Mouse (Mus musculus): ENCODE measurements around the gene Cdc5l.
A peak's percentile ranks its signal among the peaks of the same experiment; 100 is the strongest.
"Not testable (repeated sequence)": the region's sequence is repeated elsewhere in the genome, so short reads cannot be mapped to it uniquely, and the experiment has no call there.

Cdc5l gene

DNA sequence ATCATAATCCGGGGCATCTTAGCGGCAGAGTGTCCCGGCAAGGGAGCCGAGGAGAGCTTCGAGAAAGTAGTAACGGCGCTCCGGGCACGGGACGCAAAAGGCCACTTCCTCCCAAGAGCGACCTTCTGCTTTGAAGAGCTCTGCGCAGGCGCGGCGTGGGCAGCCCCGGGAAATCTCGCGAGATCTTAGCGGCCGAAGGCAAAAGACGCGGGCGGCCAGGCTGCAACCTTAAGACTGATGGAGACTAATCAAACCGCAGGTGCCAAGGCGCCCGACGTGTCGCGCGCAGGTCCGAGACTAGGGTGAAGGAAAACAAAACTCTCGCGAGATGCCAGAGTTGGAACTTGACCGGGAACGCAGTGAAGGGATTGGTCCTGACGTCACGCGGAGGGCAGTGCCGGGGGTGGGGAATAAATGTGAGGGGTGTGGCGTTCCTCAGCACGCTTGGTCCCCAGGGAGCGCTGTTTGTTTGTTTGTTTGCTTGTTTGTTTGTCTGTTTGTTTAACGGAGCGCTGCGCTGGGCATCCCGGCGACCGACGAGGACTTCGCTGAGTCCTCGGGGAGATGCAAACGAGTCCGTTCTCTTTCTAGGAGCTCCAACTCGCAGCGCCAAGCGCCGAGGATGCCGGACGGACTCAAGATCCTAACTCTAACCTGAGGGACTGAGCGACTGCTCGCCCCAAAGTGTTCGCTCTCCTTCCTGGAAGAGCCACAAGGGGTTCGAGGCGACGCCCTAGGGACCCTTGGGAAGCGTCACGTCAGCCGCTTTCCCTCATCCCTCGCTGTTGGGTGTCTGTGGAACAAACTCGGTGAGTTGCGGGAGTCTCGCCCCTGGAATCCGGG is at the start of gene Cdc5l:
TSS of gene Cdc5l (minus strand) at position 319 of the 843 bp plus-strand sequence.
- DNase-seq (ENCODE audit: low read depth) = peak; percentile 98

- peak; percentile 44 for DNase-seq (ENCODE audit: low read depth)
Observed at GRCm38 (mm10) chr17:45480429-45480828, 46.9 kb upstream of the Cdc5l start.

DNA sequence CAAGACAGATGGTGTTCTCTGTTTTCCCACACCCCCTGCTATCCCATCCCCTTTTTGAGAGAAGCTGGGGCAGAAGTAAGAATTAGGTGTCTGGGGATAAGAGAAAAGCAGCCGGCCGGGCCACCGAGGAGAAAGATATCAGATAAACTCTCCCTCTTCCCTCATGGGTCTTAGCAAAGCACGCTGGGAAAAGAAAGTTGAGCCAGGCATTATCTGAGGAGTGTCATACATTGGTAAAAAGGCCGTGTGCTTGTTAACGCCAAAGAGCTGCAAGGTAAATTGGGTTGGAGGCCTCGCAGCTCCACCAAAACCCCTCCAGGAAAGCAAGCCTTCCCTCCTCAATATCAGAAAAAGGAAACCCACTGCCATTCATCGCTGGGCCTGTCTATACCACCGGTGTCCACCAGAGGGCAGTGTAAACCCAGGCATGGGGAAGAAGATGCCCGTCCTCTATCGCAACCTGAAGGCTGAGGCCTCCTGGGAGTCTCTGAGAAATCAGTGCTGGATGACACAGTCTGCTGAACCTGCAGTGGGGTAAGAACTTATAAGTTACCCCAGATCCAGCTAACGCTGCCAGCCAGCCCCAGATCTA is 44.8 kb upstream of the Cdc5l start:
- DNase-seq (ENCODE audit: low read depth) = peak; percentile 90

DNA sequence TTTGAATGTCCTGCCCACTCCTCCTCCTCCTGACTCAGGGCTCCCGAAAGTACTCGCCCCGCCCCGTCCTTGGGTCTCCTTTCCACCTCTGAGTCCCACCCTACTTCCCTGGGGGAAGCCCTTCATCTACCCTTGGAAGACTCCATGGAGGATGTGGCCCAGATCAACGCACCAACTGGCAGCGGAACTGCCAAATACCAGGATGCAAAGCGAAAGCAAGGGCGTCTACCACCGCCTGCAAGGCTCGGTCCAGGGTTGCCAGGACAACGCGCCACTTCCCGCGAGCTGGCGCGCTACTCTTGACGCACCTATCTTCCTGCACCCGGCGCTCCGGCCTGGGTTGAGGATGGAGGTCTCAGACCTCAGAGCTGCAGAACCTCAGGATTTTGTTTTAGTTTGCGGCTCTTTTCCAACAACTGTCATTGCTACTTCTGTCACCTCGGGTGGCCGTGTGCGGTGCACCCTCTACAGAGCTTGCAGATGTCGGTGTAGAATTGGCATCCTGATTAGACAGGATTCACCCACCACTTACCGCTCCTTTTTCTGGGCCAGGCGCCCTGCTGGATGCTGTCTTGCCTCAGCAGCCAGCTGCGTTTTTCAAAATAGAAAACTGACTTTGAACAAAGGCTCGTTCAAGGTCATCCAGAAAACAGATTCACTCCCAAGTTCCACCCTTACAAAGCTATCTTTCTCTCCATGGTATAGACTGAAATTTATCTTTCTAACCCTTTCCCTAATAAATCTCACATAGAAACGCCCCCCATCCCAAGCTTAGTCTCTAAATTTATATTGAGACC is 41.3 kb upstream of the Cdc5l start, which contains the start of gene Spats1:
TSS of gene Spats1 (minus strand) at position 747 of the 797 bp plus-strand sequence.
- DNase-seq (ENCODE audit: low read depth) = peak; percentile 72

DNA sequence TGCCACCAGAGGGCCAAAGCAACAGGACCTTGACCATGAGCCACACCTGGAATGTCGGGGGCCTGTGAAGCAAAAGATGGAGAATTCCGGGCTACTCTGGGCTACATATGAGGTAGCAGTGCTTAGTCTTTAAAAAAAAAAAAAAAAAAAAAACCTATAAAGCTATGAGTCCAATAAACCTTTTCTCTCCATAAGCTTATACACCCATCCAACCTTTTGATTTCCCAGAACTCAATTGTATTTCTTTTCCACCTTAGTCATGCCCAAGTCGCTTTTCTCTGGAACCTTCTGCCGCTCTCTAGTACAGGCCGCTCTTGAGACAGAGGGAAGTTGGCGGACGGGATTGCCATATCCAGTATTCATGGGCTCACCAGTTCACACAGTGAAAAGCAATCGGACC is 40.6 kb upstream of the Cdc5l start:
- no peak for DNase-seq (ENCODE audit: low read depth)

- DNase-seq (ENCODE audit: low read depth) = no peak
Observed at GRCm38 (mm10) chr17:45473667-45474066, 40.1 kb upstream of the Cdc5l start.

DNA sequence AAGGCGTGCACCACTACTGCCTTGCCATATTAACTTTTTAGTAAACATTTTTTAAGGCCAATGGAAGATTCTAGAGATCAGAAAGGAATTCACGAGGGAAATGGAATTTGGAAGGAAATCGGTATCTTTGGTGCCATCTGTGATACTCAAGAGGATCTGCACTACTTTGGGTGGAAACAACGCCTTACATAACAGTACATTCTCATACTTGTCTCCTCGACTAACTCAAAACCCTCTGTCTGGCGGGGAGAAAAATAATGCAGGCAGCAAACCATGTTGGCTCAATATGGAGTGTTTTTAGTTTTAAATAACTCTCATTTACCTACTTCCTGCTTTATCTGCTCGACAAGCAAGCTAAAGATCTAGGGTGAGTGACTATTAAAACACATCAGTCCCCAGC is 37.2 kb upstream of the Cdc5l start:
- DNase-seq (ENCODE audit: low read depth) = no peak

GRCm38 (mm10) chr17:45468302-45468701 is 34.8 kb upstream of the Cdc5l start:
- DNase-seq (ENCODE audit: low read depth) = no peak

DNA sequence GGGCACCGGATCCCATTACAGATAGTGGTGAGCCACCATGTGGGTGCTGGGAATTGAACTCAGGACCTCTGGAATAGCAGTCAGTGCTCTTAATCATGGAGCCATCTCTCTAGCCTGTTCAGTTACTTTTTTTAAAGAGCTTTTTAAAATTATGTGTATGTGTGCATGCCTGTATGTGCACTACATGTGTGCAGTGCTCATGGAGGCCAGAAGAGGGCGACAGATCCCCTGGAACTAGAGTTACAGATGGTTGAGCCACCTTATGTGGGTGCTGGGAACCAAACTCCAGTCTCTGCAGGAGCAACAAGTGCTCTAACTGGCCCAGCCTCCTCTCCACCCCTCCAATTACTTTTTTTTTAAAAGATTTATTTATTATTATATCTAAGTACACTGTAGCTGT is 33.2 kb upstream of the Cdc5l start:
- DNase-seq (ENCODE audit: low read depth) = no peak

- no peak for DNase-seq (ENCODE audit: low read depth)
Observed at GRCm38 (mm10) chr17:45464255-45464654, 30.7 kb upstream of the Cdc5l start.

DNA sequence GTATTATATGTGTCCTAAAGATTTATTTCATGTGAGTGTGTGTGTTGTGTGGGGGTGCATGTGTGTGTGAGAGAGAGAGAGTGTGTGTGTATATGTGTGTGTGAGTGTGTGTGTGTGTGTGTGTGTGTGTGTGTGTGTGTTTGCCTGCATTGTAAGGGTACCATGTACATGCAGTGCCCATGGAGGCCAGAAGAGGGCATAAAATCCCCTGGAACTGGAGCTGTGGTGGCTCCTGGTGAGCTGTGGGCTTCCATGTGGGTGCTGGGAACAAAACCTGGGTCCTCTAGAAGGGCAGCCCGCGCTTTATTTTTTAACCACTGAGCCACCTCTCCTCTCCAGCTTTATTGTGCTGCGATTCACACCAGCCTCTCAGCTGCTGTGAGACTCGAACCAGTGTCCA is 29.0 kb upstream of the Cdc5l start:
- DNase-seq (ENCODE audit: low read depth) = no peak

DNA sequence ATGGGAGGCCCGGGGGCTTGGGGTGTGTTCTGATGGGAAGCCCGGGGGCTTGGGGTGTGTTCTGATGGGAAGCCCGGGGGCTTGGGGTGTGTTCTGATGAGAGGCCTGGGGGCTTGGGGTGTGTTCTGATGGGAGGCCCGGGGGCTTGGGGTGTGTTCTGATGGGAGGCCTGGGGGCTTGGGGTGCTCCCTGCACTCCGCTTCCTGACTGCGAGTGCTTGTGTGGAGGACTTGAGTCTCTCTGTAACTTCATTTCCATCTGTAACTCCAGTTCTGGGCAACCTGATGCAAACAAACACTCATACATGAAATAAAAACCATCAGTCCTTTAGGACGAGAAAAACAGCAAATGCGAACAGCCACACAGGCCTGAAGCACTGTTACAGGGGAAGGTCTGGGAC is 25.5 kb upstream of the Cdc5l start:
- no peak for DNase-seq (ENCODE audit: low read depth)

- DNase-seq (ENCODE audit: low read depth) = no peak
Observed at GRCm38 (mm10) chr17:45458516-45458915, 25.0 kb upstream of the Cdc5l start.

GRCm38 (mm10) chr17:45457487-45457886 is 23.9 kb upstream of the Cdc5l start:
- DNase-seq (ENCODE audit: low read depth) = no peak

GRCm38 (mm10) chr17:45456260-45457152 is 23.0 kb upstream of the Cdc5l start:
- DNase-seq (ENCODE audit: low read depth) = no peak

DNA sequence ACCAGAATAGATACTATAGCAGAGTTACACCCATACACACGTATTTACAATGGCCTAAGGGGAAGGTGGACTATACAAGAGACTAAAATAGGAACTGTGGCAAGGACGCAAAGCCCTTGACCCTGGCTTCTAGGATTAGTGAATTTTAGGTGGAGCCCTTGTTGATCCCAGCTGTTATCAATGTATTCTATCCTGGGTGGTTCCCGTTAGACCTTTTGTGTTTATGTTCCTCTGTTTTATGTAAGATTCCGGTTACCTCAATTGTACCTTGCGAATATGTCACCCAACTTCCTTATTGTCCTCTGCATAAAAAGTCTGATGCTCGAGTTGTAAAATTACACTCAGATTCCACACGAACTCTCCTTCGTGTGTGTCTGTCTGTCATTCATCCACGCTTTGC is 22.2 kb upstream of the Cdc5l start:
- not testable (repeated sequence) for DNase-seq (ENCODE audit: low read depth)

- no peak for DNase-seq (ENCODE audit: low read depth)
Observed at GRCm38 (mm10) chr17:45454794-45455193, 21.3 kb upstream of the Cdc5l start.

DNA sequence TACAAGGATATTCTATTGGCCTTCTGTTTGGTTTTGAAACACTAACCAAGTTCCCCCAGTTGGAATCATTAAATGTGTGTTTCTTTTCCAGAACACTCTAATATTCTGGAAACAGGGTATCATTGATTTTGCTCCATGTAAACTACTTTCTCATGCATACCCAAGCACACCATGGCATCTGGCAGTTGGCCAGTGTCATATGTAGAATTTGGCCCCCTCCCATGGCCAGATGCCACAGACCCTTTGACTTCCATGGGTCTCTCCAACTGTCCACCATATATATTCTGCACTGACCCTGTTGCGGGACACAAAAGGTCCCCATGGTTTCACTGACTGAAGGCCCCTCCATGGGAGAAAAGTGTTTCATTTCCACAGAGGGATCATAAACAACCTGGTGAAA is 18.7 kb upstream of the Cdc5l start:
- DNase-seq (ENCODE audit: low read depth) = no peak

- no peak for DNase-seq (ENCODE audit: low read depth)
Observed at GRCm38 (mm10) chr17:45450153-45450552, 16.6 kb upstream of the Cdc5l start.

DNA sequence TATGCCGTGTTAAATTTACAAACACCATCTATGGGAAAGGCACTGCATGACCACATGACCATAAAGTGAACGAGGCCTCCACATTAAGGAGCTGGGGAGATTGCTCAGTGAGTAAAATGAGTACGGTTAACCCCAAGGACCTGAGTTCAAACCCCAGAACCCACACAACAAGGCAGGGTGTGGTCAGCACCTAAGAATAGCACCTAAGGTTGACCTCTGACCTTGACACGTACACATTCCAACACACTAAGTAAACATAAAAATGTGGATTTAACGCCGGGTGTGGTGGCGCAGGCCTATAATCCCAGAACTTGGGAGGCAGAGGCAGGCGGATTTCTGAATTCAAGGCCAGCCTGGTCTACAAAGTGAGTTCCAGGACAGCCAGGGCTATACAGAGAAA is 16.0 kb upstream of the Cdc5l start:
- no peak for DNase-seq (ENCODE audit: low read depth)

GRCm38 (mm10) chr17:45447063-45447462 is 13.5 kb upstream of the Cdc5l start:
- no peak for DNase-seq (ENCODE audit: low read depth)

- no peak for DNase-seq (ENCODE audit: low read depth)
Observed at GRCm38 (mm10) chr17:45445923-45446322, 12.4 kb upstream of the Cdc5l start.

All from naive thymus-derived CD4-positive, alpha-beta T cell, adult 2 months (primary cell).